Mouse (Mus musculus): Measurements from ENCODE around the gene Olfr538.
"Not testable (repeated sequence)": the region's sequence is repeated elsewhere in the genome, so short reads cannot be mapped to it uniquely, and the experiment has no call there.

The Olfr538 gene

GRCm38 (mm10) chr7:140567586-140567985, at the start of gene Olfr538:
Gene Olfr538 (plus strand): TSS chr7:140567886.
- no peak for DNase-seq

- DNase-seq: no peak
Observed at GRCm38 (mm10) chr7:140539746-140540145, 27.9 kb upstream of the Olfr538 start.

- not testable (repeated sequence) for DNase-seq
Observed at GRCm38 (mm10) chr7:140600969-140601368, 33.3 kb downstream of the Olfr538 start, which contains the start of gene Olfr46. Gene Olfr46 (plus strand): TSS chr7:140601269.
